Mouse (Mus musculus): Measurements from ENCODE around the gene Gm45717.

Gene Gm45717

GRCm38 (mm10) chr7:140943356-140943755 lies 12.4 kb downstream of the Gm45717 start:
- no peak for DNase-seq (ENCODE audit: low spot score)

DNA sequence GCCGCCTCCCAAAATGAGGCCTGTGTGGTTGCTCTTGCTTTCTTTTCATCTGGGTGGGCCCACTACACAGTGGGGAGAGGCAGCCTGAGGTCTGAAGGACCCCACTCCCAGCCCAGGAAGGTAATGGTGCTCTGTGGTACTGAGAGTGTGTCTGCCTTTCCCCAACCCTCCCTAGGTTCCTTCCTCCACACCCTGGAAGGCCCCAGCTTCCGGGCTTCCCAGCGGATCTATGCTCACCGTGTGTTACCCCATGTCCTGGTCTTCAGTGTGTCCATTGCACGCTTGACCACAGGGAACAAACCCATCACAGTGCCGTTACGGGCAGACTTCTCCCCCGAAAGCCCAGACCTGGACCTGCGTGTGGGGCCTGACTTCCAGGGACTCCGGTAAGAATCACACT lies 12.9 kb downstream of the Gm45717 start:
- DNase-seq (ENCODE audit: low spot score): no peak

- DNase-seq (ENCODE audit: low spot score): no peak
Observed at GRCm38 (mm10) chr7:140942341-140942740, 13.4 kb downstream of the Gm45717 start.

DNA sequence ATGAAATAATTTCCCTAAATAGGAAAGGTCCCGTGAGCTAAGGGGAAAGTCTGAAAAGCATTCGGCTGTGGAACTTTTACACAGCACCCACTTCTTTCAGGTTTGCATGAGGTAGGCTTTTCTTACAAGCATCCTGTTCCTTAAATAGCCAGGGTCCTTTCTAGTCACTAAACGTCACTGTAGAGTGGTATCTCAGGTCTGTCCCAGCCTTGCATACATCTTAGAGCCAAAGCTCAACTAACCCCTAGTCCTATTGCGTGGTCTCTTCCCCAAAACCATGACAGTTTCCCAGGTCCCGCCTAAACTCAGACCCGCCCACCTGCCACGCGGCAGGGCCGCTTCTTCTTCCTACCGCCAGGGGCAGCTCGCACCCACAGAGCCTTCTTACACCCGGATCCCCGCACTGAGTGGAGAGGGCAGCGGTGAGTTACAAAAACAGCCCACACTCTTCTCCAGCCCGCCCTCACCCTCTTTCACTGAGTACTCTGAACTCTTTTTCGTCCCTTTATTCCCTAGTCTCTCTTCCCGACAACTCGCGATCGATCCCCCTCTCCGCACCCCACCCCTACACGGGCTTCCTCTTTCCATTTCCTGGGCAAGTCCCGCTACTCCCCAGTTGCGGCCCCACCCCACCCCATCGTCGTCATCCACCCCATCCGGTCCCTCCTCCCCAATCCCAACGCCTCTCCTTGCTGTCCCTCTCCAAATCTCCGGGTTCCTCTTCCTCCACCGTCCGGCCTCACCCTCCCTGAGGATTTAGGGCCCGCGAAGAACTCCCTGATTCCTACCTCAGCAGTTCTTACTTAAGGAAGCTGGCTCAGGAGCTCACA lies 14.3 kb downstream of the Gm45717 start, which contains the start of gene Pgghg:
Gene Pgghg, plus strand, starts transcription at position 170 of the 830 bp plus-strand sequence.
- peak; percentile 73 for DNase-seq (ENCODE audit: low spot score)

- no peak for DNase-seq (ENCODE audit: low spot score)
Observed at GRCm38 (mm10) chr7:140939669-140940171, 16.0 kb downstream of the Gm45717 start.

GRCm38 (mm10) chr7:140938896-140939295 lies 16.8 kb downstream of the Gm45717 start:
- no peak for DNase-seq (ENCODE audit: low spot score)

GRCm38 (mm10) chr7:140938436-140938835 lies 17.3 kb downstream of the Gm45717 start:
- DNase-seq (ENCODE audit: low spot score): no peak

GRCm38 (mm10) chr7:140927181-140927580 lies 28.6 kb downstream of the Gm45717 start:
- no peak for DNase-seq (ENCODE audit: low spot score)

GRCm38 (mm10) chr7:140923070-140923775 lies 32.5 kb downstream of the Gm45717 start:
- DNase-seq (ENCODE audit: low spot score): no peak

GRCm38 (mm10) chr7:140922398-140923069 lies 33.2 kb downstream of the Gm45717 start:
- no peak for DNase-seq (ENCODE audit: low spot score)

GRCm38 (mm10) chr7:140921225-140921975 lies 34.3 kb downstream of the Gm45717 start:
- DNase-seq (ENCODE audit: low spot score): no peak

DNA sequence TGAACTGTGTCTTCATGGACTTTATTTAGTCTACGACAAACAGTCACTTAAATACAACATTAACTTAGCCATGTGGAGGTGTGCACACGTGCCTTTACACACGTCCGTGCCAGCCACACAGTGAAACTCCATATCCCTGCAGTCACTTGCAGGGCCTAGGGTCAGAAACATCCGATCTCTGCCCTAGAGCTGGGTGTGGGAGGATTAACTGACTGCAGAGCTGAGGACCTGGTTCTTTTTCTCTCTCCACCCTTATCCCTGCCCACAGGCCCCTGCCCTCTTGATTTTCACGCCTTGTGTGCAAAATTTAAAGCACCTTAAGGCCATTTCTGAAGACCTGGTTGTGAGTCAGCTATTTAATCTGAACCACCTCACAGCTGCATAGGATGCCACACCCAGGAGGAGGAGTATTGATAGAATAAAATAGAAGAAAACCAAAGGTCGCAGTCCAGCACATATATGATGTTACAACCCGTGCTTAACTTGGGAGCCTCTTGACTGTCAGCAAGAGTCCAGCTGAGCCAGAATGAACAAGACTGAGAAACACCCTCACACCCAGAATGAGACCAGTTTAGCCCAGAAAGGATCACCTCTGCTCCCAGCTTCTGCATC lies 35.2 kb downstream of the Gm45717 start, which contains the start of gene Nlrp6:
Gene Nlrp6, plus strand, starts transcription at position 485 of the 612 bp plus-strand sequence.
- no peak for DNase-seq (ENCODE audit: low spot score)

DNA sequence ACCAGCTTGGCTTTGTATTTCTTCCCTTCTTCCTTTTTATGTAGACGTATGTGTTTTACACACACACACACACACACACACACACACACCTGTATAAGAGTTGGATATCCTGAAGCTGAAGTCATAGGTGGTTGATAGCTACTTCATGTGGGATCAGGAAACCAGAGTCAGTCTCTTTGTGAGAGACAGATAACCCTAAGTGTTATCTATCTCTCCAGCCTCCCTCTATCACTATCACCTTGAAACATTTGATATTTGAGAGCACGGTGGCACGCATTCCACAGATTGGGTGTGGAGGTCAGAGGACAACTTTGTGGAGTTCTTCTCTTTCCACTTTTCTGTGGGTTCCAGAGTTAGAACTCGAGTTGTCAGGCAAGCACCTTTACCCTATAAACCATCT lies 35.8 kb downstream of the Gm45717 start:
- DNase-seq (ENCODE audit: low spot score): no peak

GRCm38 (mm10) chr7:140914031-140914690 lies 41.6 kb downstream of the Gm45717 start:
- DNase-seq (ENCODE audit: low spot score): no peak

DNA sequence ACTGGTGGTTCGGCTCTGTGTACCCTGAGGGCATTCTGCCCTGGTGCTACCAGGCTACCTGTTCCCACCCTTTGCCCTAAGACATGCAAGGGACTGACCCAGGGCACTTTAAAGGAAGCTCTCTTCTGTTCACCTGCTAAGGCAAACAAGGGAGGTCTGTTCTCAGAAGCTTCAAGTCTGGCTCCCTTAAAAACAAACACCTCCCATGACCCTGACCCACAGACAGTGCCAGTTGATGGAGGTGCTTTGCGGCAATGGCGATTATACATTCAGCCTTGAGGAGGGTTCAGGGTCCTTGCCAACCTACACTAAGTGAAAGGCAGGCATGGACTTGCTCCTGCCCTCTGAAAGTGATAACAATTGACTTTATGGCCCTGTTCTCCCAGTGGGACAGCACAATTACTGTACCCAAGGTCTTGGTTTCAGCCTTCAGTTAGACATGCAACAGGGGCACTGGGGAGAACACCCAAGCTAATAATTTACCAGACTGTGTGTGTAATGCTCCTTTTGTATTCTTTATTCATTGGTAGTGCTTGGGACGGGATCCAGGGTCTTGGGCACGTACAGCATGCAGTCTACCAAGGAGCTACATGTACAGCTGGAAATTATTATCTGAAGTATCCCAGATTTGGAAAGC lies 42.8 kb downstream of the Gm45717 start:
- DNase-seq (ENCODE audit: low spot score): no peak

DNA sequence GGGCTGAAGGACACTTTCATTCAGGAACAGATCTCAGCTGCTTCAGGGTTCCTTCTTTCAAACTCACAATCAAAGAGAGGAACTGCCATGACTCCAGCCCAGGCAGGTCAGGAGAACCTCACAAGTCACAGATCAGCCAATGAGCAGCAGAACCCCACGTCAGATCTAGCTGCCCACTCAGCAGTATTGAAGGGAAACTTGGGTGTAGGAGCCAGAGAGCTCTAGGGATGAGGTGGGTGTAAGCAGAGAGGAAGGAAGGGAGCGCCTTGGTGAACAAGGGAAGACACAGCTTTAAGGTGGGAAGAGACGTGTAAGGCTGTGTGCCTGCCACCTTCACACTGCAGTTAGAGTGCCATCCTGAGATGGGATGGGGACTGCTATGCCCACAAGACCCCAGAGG lies 43.4 kb downstream of the Gm45717 start:
- DNase-seq (ENCODE audit: low spot score): no peak

- DNase-seq (ENCODE audit: low spot score): peak; percentile 79
Observed at GRCm38 (mm10) chr7:140908634-140909107, 47.1 kb downstream of the Gm45717 start.

DNA sequence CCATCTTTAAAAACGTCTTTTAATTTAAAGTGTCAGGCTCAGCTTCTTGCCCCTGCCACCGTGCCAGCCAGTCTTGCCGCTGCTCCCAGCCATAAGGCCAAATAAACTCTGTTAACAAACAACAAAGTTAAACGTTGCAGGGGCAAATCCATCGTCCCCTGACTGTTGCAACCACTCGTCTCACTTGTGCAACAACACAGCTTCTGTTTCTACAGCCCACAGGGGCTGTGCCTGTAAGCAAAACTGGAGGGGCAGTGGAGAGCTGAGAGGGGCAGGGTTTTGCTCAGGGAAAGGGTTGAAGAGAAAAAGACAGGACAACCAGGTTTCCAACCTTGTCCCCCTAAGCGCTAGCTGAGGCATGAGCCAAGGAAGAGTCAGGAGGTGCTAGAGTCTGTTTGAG lies 47.6 kb downstream of the Gm45717 start:
- DNase-seq (ENCODE audit: low spot score): no peak

DNA sequence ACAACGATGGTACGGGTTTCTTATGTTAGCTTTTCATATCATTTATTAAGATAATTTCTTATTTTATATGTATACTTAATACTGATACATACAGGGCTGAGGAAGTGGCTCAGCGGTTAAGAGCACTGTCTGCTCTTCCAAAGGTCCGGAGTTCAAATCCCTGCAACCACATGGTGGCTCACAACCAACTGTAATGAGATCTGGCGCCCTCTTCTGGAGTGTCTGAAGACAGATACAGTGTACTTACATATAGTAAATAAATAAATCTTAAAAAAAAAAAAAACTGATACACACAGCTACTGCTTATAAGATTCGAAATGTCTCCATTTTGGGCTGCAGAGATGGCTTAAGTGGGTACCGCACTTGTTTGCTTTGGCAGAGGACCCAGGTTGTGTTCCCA lies 48.0 kb downstream of the Gm45717 start:
- no peak for DNase-seq (ENCODE audit: low spot score)

- no peak for DNase-seq (ENCODE audit: low spot score)
Observed at GRCm38 (mm10) chr7:140907131-140907530, 48.6 kb downstream of the Gm45717 start.
